Mouse (Mus musculus) left cerebral cortex, postnatal 14 days (tissue): Measurements from ENCODE around the gene Efhd2. TPM values are rescaled to one million over a fixed set of nuclear protein-coding genes. Genes with fewer than 3 reads are reported as not detected.

ENCODE experiments used
- DNase-seq, 2 experiments: peaks; one replicate each; pipeline ENCODE4 v3.0.0; 2021 to 2022; ENCODE audit warnings: low spot score in 2 of 2, mixed read lengths in 1 of 2
- intact Hi-C: fragments of 180-260 bp; cut with DNase I; formaldehyde crosslinking; loops from one replicate; pipeline ENCODE4 v1.15.1; 2025
- total RNA-seq, 2 experiments: library from RNA; stranded (reverse); gene quantifications; 2 replicates each; pipeline ENCODE4 v1.2.3; 2021

Gene Efhd2
- total RNA-seq, 2 experiments from 2014 or later, result 103 to 119 TPM

- DNase-seq, result no peak
- intact Hi-C loops, result no loop called here
Observed at GRCm38 (mm10) chr4:141863726-141864280, 10.9 kb downstream of the Efhd2 start.

- intact Hi-C loops, result no loop called here
- no peak for DNase-seq
Observed at GRCm38 (mm10) chr4:141862867-141863266, 11.9 kb downstream of the Efhd2 start.

- intact Hi-C loops, result no loop called here
Observed at GRCm38 (mm10) chr4:141861591-141862295, 13.0 kb downstream of the Efhd2 start.

GRCm38 (mm10) chr4:141860246-141860841, 14.4 kb downstream of the Efhd2 start:
- intact Hi-C loops, result no loop called here
- no peak for DNase-seq

More at GRCm38 (mm10) chr4:141861591-141862295, 13.0 kb downstream of the Efhd2 start:
- DNase-seq, result no peak

GRCm38 (mm10) chr4:141859351-141859750, 15.4 kb downstream of the Efhd2 start:
- no peak for DNase-seq
- intact Hi-C loops, result no loop called here

GRCm38 (mm10) chr4:141858501-141858900, 16.2 kb downstream of the Efhd2 start:
- peak in 1 of 2 experiments; percentile 81 for DNase-seq
- intact Hi-C loops, result no loop called here

- intact Hi-C loops, result loop anchor here (1.0 kb wide), 1 partner anchor 101 kb away; no protein-coding TSS in a partner anchor
- peak; percentile 88 to 89 for DNase-seq
Observed at GRCm38 (mm10) chr4:141857422-141857930, 17.2 kb downstream of the Efhd2 start.

GRCm38 (mm10) chr4:141853437-141853836, 21.3 kb downstream of the Efhd2 start:
- peak in 1 of 2 experiments; percentile 69 for DNase-seq
- intact Hi-C loops, result no loop called here

- DNase-seq, result no peak
- intact Hi-C loops, result loop anchor here (10.0 kb wide), 2 partner anchors 221 to 451 kb away; partner anchors contain the start of genes Clcnka and Slc25a34
Observed at GRCm38 (mm10) chr4:141845999-141846398, 28.7 kb downstream of the Efhd2 start, which contains the start of gene Ctrc. Gene Ctrc, minus strand, starts transcription at chr4:141846359.

- intact Hi-C loops, result no loop called here
- no peak for DNase-seq
Observed at GRCm38 (mm10) chr4:141834536-141835095, 40.1 kb downstream of the Efhd2 start.

- intact Hi-C loops, result no loop called here
- DNase-seq, result no peak
Observed at GRCm38 (mm10) chr4:141833911-141834310, 40.8 kb downstream of the Efhd2 start.

GRCm38 (mm10) chr4:141831361-141831760, 43.4 kb downstream of the Efhd2 start:
- no peak for DNase-seq
- intact Hi-C loops, result no loop called here

- intact Hi-C loops, result no loop called here
- DNase-seq, result no peak
Observed at GRCm38 (mm10) chr4:141830381-141830780, 44.3 kb downstream of the Efhd2 start.

- DNase-seq, result no peak
- intact Hi-C loops, result no loop called here
Observed at GRCm38 (mm10) chr4:141828177-141828576, 46.5 kb downstream of the Efhd2 start.

GRCm38 (mm10) chr4:141827401-141827800, 47.3 kb downstream of the Efhd2 start:
- intact Hi-C loops, result no loop called here
- no peak for DNase-seq

- intact Hi-C loops, result no loop called here
Observed at GRCm38 (mm10) chr4:141826060-141826459, 48.7 kb downstream of the Efhd2 start, which contains the start of gene Cela2a. Gene Cela2a, minus strand, starts transcription at chr4:141826160.

GRCm38 (mm10) chr4:141822979-141823378, 51.7 kb downstream of the Efhd2 start:
- intact Hi-C loops, result no loop called here
- DNase-seq, result no peak

More at GRCm38 (mm10) chr4:141826060-141826459, 48.7 kb downstream of the Efhd2 start, which contains the start of gene Cela2a:
- DNase-seq, result no peak

- intact Hi-C loops, result no loop called here
- no peak for DNase-seq
Observed at GRCm38 (mm10) chr4:141822089-141822488, 52.6 kb downstream of the Efhd2 start.

- intact Hi-C loops, result no loop called here
- no peak for DNase-seq
Observed at GRCm38 (mm10) chr4:141821178-141821577, 53.5 kb downstream of the Efhd2 start.

GRCm38 (mm10) chr4:141819316-141819715, 55.4 kb downstream of the Efhd2 start:
- intact Hi-C loops, result no loop called here

More at GRCm38 (mm10) chr4:141819316-141819715, 55.4 kb downstream of the Efhd2 start:
- DNase-seq, result no peak
